Comparison of ENCODE assay signal across 19 mouse cellular contexts in the genomic region with DNA sequence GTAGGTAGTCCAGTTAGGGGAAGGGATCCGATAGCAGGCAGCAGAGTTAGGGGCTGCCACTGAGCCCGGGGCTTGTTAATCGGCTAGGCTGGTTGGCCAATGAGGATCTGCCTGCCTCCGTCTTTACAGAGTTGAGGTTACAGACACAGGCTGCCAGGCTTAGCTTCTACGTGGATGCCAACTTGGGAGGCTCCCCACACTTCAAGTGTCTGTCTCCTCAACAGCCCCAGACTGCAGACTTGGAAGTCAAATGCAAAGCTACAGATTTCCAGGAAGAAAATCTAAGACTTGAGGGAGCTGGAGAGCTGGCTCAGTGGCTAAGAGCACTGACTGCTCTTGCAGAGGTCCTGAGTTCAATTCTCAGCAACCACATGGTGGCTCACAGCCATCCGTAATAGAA. TPM values are rescaled to one million over a fixed set of nuclear protein-coding genes. Genes with fewer than 3 reads are reported as not detected.
"Had no signal": no experiment of that assay in that cellular context is flagged by ENCODE, and none has a peak within 500 bp of the region (broad histone marks: within the 10 kb centered on the region; RNA-seq: fewer than 3 reads in every experiment).

No protein-coding gene starts in this region.

- H3K4me1 ChIP-seq: midbrain, embryonic 10.5 days; midbrain, embryonic 12.5 days; stomach, embryonic 15.5 days had no signal

- H3K4me3 ChIP-seq: midbrain, embryonic 10.5 days; midbrain, embryonic 12.5 days; myocyte; neural tube, embryonic 13.5 days; neural tube, embryonic 15.5 days; stomach, embryonic 15.5 days had no signal

- H3K9me3 ChIP-seq: midbrain, embryonic 10.5 days; midbrain, embryonic 12.5 days; neural tube, embryonic 13.5 days; neural tube, embryonic 15.5 days; stomach, embryonic 15.5 days had no signal

- H3K27ac ChIP-seq: midbrain, embryonic 10.5 days; midbrain, embryonic 12.5 days; neural tube, embryonic 13.5 days; neural tube, embryonic 15.5 days; stomach, embryonic 15.5 days; stomach, postnatal 0 days had no signal

- H3K4me2 ChIP-seq: lung, embryonic 14.5 days; midbrain, embryonic 12.5 days; neural tube, embryonic 13.5 days; neural tube, embryonic 15.5 days; stomach, embryonic 15.5 days had no signal

- DNase-seq: lung, adult 18-20 months; lung, embryonic 14.5 days; lung, postnatal 10 days; lung, postnatal 4 days; midbrain, embryonic 14.5 days; retina, postnatal 1 day; right cerebral cortex, adult 18-20 months; right cerebral cortex, postnatal 25 days; thymus, adult 18-20 months; thymus, postnatal 14 days; thymus, postnatal 36 days had no signal

- H3K36me3 ChIP-seq: midbrain, embryonic 10.5 days; midbrain, embryonic 12.5 days; neural tube, embryonic 13.5 days; neural tube, embryonic 15.5 days; stomach, embryonic 15.5 days had no signal

- H3K27me3 ChIP-seq: midbrain, embryonic 12.5 days; neural tube, embryonic 13.5 days; neural tube, embryonic 15.5 days; stomach, embryonic 15.5 days had no signal

- ATAC-seq: midbrain, embryonic 16.5 days had no signal

- H3K9ac ChIP-seq: lung, embryonic 14.5 days; midbrain, embryonic 12.5 days; neural tube, embryonic 13.5 days; neural tube, embryonic 15.5 days; stomach, embryonic 15.5 days had no signal

RNA-seq across cellular contexts. Expression of gene Card11, which starts 39.6 kb away (rescaled TPM):
- polyA plus RNA-seq: midbrain, embryonic 16.5 days had no signal
